Mouse (Mus musculus): ENCODE results near the gene Atp6v1e2. TPM values are rescaled to one million over a fixed set of nuclear protein-coding genes. Genes with fewer than 3 reads are reported as not detected.

Atp6v1e2 gene
- polyA plus RNA-seq, 1 experiment from 2014 or later: not detected

DNA sequence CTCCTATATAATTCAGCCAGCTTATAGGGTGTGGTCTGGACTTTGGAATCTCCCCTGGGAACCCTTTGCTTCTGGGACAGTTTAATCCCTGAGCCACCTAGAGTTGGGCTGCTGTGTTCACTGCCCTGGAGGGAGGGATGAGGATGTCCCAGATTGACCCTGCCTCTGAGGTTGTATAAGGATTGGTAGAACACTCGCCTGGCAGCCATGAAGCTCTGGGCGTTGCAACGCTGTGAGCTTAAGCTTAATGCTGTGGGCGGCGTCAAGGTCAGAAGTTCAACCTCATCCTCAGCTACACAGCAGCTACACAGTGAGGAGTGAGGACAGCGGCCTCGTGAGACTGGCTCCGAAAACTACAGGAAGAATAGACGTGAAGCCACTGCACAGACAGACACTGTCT is 34.8 kb upstream of the Atp6v1e2 start:
- no peak for TF ChIP-seq CTCF (IDR thresholded peaks at IDR 0.05; ENCODE audit: low read depth)
- Histone ChIP-seq H3K4me3 (ENCODE audit: low read depth, low read length) (no peak overlapping the region), H3K4me1 (ENCODE audit: insufficient read depth) (0 out of 2 replicates have a peak, but pooled peaks cover 2% of the 10 kb centered on the region), H3K9me3 (ENCODE audit: low read depth, low read length) (no peaks in the 10 kb centered on the region), H3K27ac (ENCODE audit: low read depth) (no peak overlapping the region), H3K36me3 (ENCODE audit: insufficient read depth) (peaks cover 37% of the 10 kb centered on the region; the same call in 1 of the 2 replicates), H3K9ac (no peak overlapping the region), H3K27me3 (ENCODE audit: insufficient read depth, low read length) (no peaks in the 10 kb centered on the region), H3K4me2 (no peak overlapping the region)
- WGBS: 56% methylated on average over 9 of the region's 9 CpGs
- DNase-seq (no peak), ATAC-seq (ENCODE audit: insufficient read depth) (no peak)

DNA sequence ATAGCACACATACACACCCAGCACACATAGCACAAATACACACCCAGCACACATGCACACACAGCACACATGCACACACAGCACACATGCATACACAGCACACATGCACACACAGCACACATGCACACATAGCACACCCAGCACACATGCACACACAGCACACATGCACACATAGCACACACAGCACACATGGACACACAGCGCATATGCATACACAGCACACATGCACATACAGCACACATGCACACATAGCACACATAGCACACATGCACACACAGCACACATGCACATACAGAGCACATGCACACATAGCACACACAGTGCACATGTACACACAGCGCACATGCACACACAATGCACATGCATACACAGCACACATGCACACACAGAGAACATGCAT is 34.0 kb upstream of the Atp6v1e2 start:
- H3K9me3 ChIP-seq (ENCODE audit: low read depth, low read length): no peaks in the 10 kb centered on the region
- peaks cover 37% of the 10 kb centered on the region; the same call in 1 of the 2 replicates for H3K36me3 ChIP-seq (ENCODE audit: insufficient read depth)
- no peak overlapping the region for H3K4me3 ChIP-seq (ENCODE audit: low read depth, low read length)
- H3K27ac ChIP-seq (ENCODE audit: low read depth): no peak overlapping the region
- no peak for ATAC-seq (ENCODE audit: insufficient read depth)
- H3K27me3 ChIP-seq (ENCODE audit: insufficient read depth, low read length): no peaks in the 10 kb centered on the region
- no peak overlapping the region for H3K9ac ChIP-seq
- 93% methylated on average over 2 of the region's 2 CpGs for WGBS
- DNase-seq: no peak
- H3K4me2 ChIP-seq: no peak overlapping the region
- H3K4me1 ChIP-seq (ENCODE audit: insufficient read depth): 0 out of 2 replicates have a peak, but pooled peaks cover 1% of the 10 kb centered on the region
- no peak for TF ChIP-seq CTCF (IDR thresholded peaks at IDR 0.05; ENCODE audit: low read depth)

DNA sequence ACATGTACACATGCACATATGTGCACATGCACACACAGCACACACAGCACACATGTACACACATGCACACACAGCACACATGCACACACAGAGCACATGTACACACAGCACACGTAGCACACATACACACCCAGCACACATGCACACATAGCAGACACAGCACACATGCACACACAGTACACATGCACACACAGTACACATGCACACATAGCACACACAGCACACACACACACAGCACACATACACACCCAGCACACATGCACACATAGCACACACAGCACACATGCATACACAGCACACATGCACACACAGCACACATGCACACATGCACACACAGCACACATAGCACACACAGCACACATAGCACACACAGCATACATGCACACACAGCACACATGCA is 33.5 kb upstream of the Atp6v1e2 start:
- 96% methylated on average over 1 of the region's 1 CpGs for WGBS
- Histone ChIP-seq H3K9me3 (ENCODE audit: low read depth, low read length) (no peaks in the 10 kb centered on the region), H3K4me1 (ENCODE audit: insufficient read depth) (no peaks in the 10 kb centered on the region), H3K36me3 (ENCODE audit: insufficient read depth) (peaks cover 41% of the 10 kb centered on the region), H3K27me3 (ENCODE audit: insufficient read depth, low read length) (no peaks in the 10 kb centered on the region), H3K27ac (ENCODE audit: low read depth) (no peak overlapping the region), H3K9ac (no peak overlapping the region), H3K4me2 (no peak overlapping the region), H3K4me3 (ENCODE audit: low read depth, low read length) (no peak overlapping the region)
- no peak for ATAC-seq (ENCODE audit: insufficient read depth)
- no peak for TF ChIP-seq CTCF (IDR thresholded peaks at IDR 0.05; ENCODE audit: low read depth)
- no peak for DNase-seq

DNA sequence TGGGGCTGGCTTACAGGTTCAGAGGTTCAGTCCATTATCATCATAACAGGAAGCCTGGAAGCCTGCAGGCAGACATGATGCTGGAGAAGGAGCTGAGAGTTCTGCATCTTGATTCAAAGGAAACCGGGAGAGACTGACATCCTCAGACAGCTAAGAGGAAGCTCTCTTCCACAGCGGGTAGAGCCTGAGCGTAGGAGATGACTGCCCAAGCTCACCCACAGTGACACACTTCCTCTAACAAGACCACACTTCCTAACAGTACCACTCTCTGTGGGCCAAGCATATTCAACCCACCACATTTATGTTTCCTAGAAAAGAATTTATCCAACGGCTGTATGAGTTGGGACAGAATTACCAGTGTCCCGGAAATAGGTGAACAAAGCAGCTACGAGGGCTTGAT is 30.8 kb upstream of the Atp6v1e2 start:
- Histone ChIP-seq H3K9me3 (ENCODE audit: low read depth, low read length) (no peaks in the 10 kb centered on the region), H3K9ac (no peak overlapping the region), H3K4me2 (no peak overlapping the region), H3K27me3 (ENCODE audit: insufficient read depth, low read length) (no peaks in the 10 kb centered on the region), H3K36me3 (ENCODE audit: insufficient read depth) (peaks cover 43% of the 10 kb centered on the region), H3K4me1 (ENCODE audit: insufficient read depth) (no peaks in the 10 kb centered on the region), H3K27ac (ENCODE audit: low read depth) (no peak overlapping the region), H3K4me3 (ENCODE audit: low read depth, low read length) (no peak overlapping the region)
- ATAC-seq (ENCODE audit: insufficient read depth) (no peak), DNase-seq (no peak)
- 79% methylated on average over 6 of the region's 6 CpGs for WGBS
- no peak for TF ChIP-seq CTCF (IDR thresholded peaks at IDR 0.05; ENCODE audit: low read depth)

DNA sequence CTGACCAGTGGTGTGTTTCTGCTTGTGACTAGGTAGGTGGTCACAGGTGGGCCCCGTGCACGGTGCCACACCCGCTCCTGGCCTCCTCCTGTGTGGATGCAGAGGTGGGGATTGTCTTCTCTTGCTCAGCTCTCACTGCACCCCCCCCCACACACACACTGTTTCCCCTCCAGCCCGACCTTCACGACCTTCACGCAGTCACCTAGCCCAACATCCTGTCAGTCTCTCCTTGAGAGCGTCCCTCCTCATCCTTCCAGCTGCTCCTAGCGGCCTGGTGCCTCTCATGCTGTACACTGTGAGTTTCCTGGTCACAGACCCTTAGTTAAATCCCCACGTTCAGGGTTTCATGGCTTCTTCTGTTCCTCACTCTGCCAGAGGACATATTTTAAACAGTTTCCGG is 28.7 kb upstream of the Atp6v1e2 start:
- no peak for TF ChIP-seq CTCF (IDR thresholded peaks at IDR 0.05; ENCODE audit: low read depth)
- H3K4me2 ChIP-seq: no peak overlapping the region
- DNase-seq: no peak
- no peaks in the 10 kb centered on the region for H3K9me3 ChIP-seq (ENCODE audit: low read depth, low read length)
- H3K4me3 ChIP-seq (ENCODE audit: low read depth, low read length): no peak overlapping the region
- H3K4me1 ChIP-seq (ENCODE audit: insufficient read depth): no peaks in the 10 kb centered on the region
- no peak overlapping the region for H3K27ac ChIP-seq (ENCODE audit: low read depth)
- WGBS: 70% methylated on average over 10 of the region's 10 CpGs
- no peak for ATAC-seq (ENCODE audit: insufficient read depth)
- no peak overlapping the region for H3K9ac ChIP-seq
- peaks cover 44% of the 10 kb centered on the region for H3K36me3 ChIP-seq (ENCODE audit: insufficient read depth)
- H3K27me3 ChIP-seq (ENCODE audit: insufficient read depth, low read length): no peaks in the 10 kb centered on the region

DNA sequence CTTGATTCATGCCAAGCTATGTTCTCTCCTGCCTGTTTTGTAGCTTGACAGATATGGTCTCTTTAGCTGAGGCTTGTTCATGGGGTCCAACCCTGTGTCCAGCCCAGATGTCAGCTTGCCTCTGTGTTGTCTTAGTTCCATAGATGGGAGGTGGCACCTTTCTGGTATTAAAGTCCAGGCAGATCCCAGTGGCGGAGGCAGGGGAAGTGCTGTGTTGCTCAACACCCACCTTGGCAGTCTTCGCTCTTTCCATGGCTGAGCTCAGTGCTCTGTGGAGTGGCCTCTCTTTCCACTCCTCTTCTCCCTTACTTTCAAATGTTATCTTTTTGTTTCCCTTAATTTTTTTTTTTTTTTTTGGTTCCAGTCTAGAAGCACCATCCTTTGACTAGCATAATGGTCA is 25.4 kb upstream of the Atp6v1e2 start:
- Histone ChIP-seq H3K27ac (ENCODE audit: low read depth) (no peak overlapping the region), H3K27me3 (ENCODE audit: insufficient read depth, low read length) (no peaks in the 10 kb centered on the region), H3K36me3 (ENCODE audit: insufficient read depth) (peaks cover 45% of the 10 kb centered on the region), H3K9me3 (ENCODE audit: low read depth, low read length) (no peaks in the 10 kb centered on the region), H3K4me3 (ENCODE audit: low read depth, low read length) (no peak overlapping the region), H3K4me2 (no peak overlapping the region), H3K9ac (no peak overlapping the region), H3K4me1 (ENCODE audit: insufficient read depth) (no peaks in the 10 kb centered on the region)
- DNase-seq (no peak), ATAC-seq (ENCODE audit: insufficient read depth) (no peak)
- TF ChIP-seq CTCF (IDR thresholded peaks at IDR 0.05; ENCODE audit: low read depth): no peak
- WGBS: 95% methylated on average over 2 of the region's 2 CpGs

DNA sequence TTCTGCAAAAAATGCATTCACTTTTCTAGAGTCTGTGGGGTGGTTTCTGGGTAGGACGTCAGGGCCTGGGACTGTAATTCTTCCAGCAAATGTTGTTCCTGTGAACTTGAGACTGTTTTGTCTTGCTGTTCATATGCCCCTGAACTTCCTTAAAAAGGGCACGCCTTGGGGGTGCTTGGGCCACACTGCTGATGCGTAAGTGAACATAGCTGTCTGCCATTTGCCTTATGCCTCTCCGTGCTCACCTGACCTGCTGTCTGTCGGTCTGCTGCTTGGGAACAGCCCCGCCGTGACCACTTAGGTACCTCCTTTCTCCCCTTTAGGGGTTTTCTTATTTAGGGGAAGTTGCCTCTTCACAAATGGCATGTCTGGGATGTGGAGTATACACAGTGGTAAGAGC is 24.2 kb upstream of the Atp6v1e2 start:
- Histone ChIP-seq H3K9ac (no peak overlapping the region), H3K4me3 (ENCODE audit: low read depth, low read length) (no peak overlapping the region), H3K27ac (ENCODE audit: low read depth) (no peak overlapping the region), H3K27me3 (ENCODE audit: insufficient read depth, low read length) (no peaks in the 10 kb centered on the region), H3K9me3 (ENCODE audit: low read depth, low read length) (no peaks in the 10 kb centered on the region), H3K4me1 (ENCODE audit: insufficient read depth) (no peaks in the 10 kb centered on the region), H3K36me3 (ENCODE audit: insufficient read depth) (peaks cover 50% of the 10 kb centered on the region), H3K4me2 (no peak overlapping the region)
- no peak for TF ChIP-seq CTCF (IDR thresholded peaks at IDR 0.05; ENCODE audit: low read depth)
- ATAC-seq (ENCODE audit: insufficient read depth) (no peak), DNase-seq (no peak)
- 89% methylated on average over 7 of the region's 7 CpGs for WGBS

DNA sequence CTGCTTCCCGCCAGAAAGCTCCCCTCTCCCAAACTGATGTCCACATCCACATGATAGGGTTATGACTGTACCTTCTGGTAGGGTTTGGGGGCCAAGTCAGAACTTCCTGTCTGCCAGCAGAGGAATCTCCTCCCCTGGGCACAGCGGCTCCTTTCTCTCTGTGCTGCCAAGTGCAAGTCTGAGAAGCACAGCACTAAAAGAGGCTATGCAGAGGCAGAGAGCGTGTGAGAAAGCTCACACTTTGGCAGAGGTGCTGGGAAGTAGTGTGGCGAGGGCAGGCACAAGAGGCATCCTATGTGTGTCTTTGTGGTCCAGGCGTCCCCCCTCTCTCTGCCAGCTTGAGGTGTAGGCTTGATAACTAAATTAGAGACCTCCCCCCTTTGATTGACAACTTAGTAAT is 23.3 kb upstream of the Atp6v1e2 start:
- Histone ChIP-seq H3K4me1 (ENCODE audit: insufficient read depth) (no peaks in the 10 kb centered on the region), H3K9me3 (ENCODE audit: low read depth, low read length) (no peaks in the 10 kb centered on the region), H3K27me3 (ENCODE audit: insufficient read depth, low read length) (no peaks in the 10 kb centered on the region), H3K9ac (no peak overlapping the region), H3K4me2 (no peak overlapping the region), H3K36me3 (ENCODE audit: insufficient read depth) (peaks cover 48% of the 10 kb centered on the region), H3K27ac (ENCODE audit: low read depth) (no peak overlapping the region), H3K4me3 (ENCODE audit: low read depth, low read length) (no peak overlapping the region)
- TF ChIP-seq CTCF (IDR thresholded peaks at IDR 0.05; ENCODE audit: low read depth): no peak
- ATAC-seq (ENCODE audit: insufficient read depth) (no peak), DNase-seq (no peak)
- 81% methylated on average over 5 of the region's 5 CpGs for WGBS
